Mouse (Mus musculus) macrophage (primary cell): ENCODE results near the gene Pkp3. TPM values are rescaled to one million over a fixed set of nuclear protein-coding genes. Genes with fewer than 3 reads are reported as not detected.
A peak's percentile ranks its signal among the peaks of the same experiment; 100 is the strongest.

Experiments used
- H3K27ac ChIP-seq: fragments of 350-480 bp; formaldehyde crosslinking; 2 replicates; pipeline ENCODE4 v1.9.0; 2021
- H3K36me3 ChIP-seq: fragments of 350-480 bp; formaldehyde crosslinking; 2 replicates; pipeline ENCODE4 v1.9.0; 2021; ENCODE audit errors: inconsistent target
- H3K4me3 ChIP-seq: fragments of 350-480 bp; formaldehyde crosslinking; 2 replicates; pipeline ENCODE4 v1.9.0; 2021; ENCODE audit errors: inconsistent target
- H3K79me2 ChIP-seq: fragments of 350-480 bp; formaldehyde crosslinking; 2 replicates; pipeline ENCODE4 v1.9.0; 2021; ENCODE audit errors: inconsistent target
- WGBS: methylation state at CpG from one replicate; pipeline ENCODE4 v1.1.7; 2026; ENCODE audit warnings: inconsistent platforms; ENCODE audit not compliant: missing documents; 5-methylcytosine and 5-hydroxymethylcytosine counted together
- polyA plus RNA-seq: library from polyadenylated mRNA; stranded (reverse); fragments of 250-400 nt; gene quantifications from 3 replicates; pipeline ENCODE4 v1.2.4, GENCODE M21; 2018; ENCODE audit warnings: inconsistent platforms

Pkp3 gene
- polyA plus RNA-seq, 1 experiment from 2014 or later, result not detected

DNA sequence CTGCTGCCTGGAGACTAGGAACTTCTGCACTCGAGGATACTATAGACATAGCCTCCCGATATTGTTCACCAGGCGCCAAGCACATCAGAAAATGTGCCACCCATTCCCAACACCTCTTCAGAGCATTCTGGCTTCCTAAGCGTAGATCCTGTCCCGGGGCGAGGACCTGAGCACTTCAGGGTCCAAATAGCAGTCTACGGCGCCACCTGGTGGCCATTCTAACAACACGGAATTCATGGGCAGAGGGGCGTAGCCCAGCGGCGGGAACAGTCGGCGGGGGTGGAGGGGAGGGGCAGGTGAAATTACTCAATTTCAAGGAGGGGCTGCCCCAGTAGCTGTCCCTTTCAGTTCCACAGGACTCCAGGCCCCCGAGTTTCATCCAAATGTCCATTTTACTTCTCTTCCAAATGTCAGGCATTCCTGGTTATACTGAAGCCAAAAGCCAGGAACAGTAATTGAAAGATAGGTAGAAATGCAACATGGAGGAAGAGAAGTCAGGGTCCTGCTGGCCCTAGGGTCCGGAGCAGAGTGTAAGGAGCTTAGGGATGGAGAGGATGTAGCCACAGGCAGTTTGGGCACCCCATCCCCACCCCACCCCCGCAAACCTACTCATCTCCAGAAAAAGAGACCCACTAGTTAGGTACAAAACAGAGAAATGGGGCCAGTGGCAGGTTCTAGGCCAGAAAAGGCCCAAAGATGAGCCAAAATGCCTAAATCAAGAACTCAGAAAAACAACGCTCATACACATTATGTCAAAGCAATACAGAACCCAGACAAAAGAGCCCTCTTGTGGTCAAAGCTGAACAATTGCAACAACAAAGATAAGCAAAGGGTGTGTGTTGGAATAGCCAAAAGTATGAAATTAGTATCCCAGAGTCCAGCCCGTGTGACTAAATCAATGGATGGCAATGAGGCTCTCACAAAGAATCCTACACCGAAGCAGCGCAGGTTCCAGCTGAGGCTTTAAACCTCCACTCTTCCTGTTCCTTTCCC, 29.5 kb upstream of the Pkp3 start:
- WGBS, result 3% methylated on average over 21 of the region's 21 CpGs

GRCm38 (mm10) chr7:141049326-141049725, 28.7 kb upstream of the Pkp3 start:
- no peaks in the 10 kb centered on the region for H3K36me3 ChIP-seq
- no peak overlapping the region for H3K4me3 ChIP-seq
- no peaks in the 10 kb centered on the region for H3K79me2 ChIP-seq
- no peak overlapping the region for H3K27ac ChIP-seq
- 85% methylated on average over 2 of the region's 2 CpGs for WGBS

More for the DNA sequence above, 29.5 kb upstream of the Pkp3 start:
- Histone ChIP-seq H3K79me2 (no peaks in the 10 kb centered on the region), H3K27ac (peak overlapping the region; percentile 46), H3K36me3 (no peaks in the 10 kb centered on the region), H3K4me3 (peak overlapping the region; percentile 11; the same call in 1 of the 2 replicates)

DNA sequence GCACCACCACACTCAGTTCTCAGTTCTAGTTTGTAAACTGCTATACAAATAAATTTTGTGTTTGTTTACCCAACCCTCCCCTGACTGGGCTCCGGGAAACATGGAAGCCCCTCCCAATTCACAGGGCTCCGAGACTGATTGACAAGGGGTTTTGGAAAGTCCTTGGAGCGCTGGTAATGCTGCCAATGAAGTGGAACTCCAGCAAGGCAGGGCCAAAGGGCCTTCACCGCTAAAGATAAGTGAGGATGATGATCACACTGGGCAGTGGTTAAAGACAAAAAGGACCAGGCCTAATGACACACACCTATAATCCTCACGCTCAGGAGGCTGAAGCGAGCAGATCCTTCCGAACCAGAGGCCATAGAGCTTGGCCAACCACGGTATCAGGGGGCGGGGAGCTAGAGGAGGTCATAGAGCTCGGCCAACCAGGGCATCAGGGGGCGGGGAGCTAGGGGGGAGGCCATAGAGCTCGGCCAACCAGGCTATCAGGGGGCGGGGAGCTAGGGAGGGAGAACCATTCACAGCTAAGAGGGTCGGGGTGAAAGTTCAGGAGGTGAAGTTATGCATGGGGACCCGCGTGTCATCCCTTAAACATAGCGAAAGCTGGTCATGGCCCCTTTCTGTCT, 26.8 kb upstream of the Pkp3 start:
- H3K27ac ChIP-seq, result no peak overlapping the region
- H3K79me2 ChIP-seq, result no peaks in the 10 kb centered on the region
- H3K4me3 ChIP-seq, result no peak overlapping the region
- no peaks in the 10 kb centered on the region for H3K36me3 ChIP-seq
- WGBS, result 86% methylated on average over 15 of the region's 17 CpGs

DNA sequence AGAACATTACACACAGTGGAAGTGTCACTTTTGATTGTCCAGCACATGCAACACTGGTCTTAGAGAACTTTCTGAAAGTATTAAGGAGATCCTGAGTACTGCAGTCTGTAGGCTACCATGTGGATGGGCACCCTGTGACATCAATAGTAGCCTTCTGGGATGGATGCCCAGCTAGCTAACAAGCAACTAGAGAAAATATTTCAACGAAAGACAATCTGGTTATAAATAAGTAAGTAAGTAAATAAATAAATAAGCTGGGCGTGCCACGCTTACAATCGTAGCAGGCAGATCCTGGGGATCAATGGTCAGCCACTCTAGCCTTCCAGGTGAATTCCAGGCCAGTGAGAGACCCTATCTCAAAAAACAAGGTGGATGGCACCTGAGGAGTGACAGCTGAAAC, 26.0 kb upstream of the Pkp3 start:
- WGBS, result 94% methylated on average over 4 of the region's 4 CpGs
- no peak overlapping the region for H3K27ac ChIP-seq
- no peaks in the 10 kb centered on the region for H3K79me2 ChIP-seq
- H3K36me3 ChIP-seq, result no peaks in the 10 kb centered on the region
- H3K4me3 ChIP-seq, result no peak overlapping the region

- H3K27ac ChIP-seq, result no peak overlapping the region
- no peaks in the 10 kb centered on the region for H3K79me2 ChIP-seq
- no peak overlapping the region for H3K4me3 ChIP-seq
- WGBS, result 91% methylated on average over 2 of the region's 2 CpGs
- H3K36me3 ChIP-seq, result no peaks in the 10 kb centered on the region
These were observed 25.6 kb upstream of the Pkp3 start for GRCm38 (mm10) chr7:141052421-141052820.

GRCm38 (mm10) chr7:141055785-141056184, 22.2 kb upstream of the Pkp3 start:
- H3K27ac ChIP-seq, result no peak overlapping the region
- WGBS, result 80% methylated on average over 4 of the region's 4 CpGs

DNA sequence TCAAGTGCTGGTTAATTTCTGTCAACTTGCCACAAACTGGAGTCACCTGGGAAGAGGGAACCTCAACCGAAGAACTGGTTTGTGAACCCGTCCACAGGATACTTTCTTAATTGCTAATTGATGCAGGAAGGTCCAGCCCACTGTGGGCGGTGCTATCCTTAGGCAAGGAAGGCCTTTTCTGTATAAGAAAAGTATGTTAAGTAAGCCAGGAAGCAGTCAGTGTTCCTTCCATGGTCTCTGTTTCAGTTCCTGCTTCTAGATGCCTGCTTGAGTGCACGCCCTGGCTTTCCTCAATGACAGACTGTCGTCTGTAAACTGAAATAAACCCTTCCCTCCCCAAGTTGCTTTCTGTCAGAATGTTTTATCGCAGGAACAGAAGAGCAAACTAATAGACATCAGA, 21.0 kb upstream of the Pkp3 start:
- no peak overlapping the region for H3K27ac ChIP-seq

More at GRCm38 (mm10) chr7:141055785-141056184, 22.2 kb upstream of the Pkp3 start:
- Histone ChIP-seq H3K79me2 (no peaks in the 10 kb centered on the region), H3K4me3 (no peak overlapping the region), H3K36me3 (no peaks in the 10 kb centered on the region)

DNA sequence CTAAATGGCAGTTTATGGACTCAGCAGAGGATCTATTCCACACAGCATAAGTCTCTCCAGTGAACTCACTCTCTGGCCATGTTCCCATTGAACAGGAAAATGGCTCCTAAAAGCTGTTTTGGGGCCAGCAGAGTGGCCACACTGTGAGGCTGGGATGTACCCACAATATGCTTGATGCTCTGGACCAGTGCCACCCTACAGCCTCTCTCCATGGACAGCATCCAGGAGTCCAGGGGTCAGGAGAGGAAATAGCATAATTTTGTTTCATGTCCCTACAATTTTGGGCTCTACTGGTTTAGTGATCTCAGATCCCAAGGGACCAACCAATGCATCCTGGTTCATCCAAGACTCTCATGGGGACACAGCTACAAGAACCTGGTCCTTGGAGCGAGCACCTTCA, 20.5 kb upstream of the Pkp3 start:
- Histone ChIP-seq H3K79me2 (no peaks in the 10 kb centered on the region), H3K4me3 (no peak overlapping the region), H3K27ac (no peak overlapping the region), H3K36me3 (no peaks in the 10 kb centered on the region)
- WGBS, result 100% methylated on average over 1 of the region's 1 CpGs

More for the DNA sequence above, 21.0 kb upstream of the Pkp3 start:
- Histone ChIP-seq H3K4me3 (no peak overlapping the region), H3K36me3 (no peaks in the 10 kb centered on the region), H3K79me2 (no peaks in the 10 kb centered on the region)
- 41% methylated on average over 6 of the region's 6 CpGs for WGBS

GRCm38 (mm10) chr7:141058601-141059341, 19.2 kb upstream of the Pkp3 start:
- Histone ChIP-seq H3K36me3 (no peaks in the 10 kb centered on the region), H3K79me2 (no peaks in the 10 kb centered on the region), H3K4me3 (no peak overlapping the region), H3K27ac (no peak overlapping the region)
- 75% methylated on average over 14 of the region's 14 CpGs for WGBS

GRCm38 (mm10) chr7:141059929-141060328, 18.1 kb upstream of the Pkp3 start:
- 78% methylated on average over 2 of the region's 2 CpGs for WGBS
- Histone ChIP-seq H3K36me3 (no peaks in the 10 kb centered on the region), H3K4me3 (no peak overlapping the region), H3K79me2 (no peaks in the 10 kb centered on the region), H3K27ac (no peak overlapping the region)

- Histone ChIP-seq H3K79me2 (no peaks in the 10 kb centered on the region), H3K27ac (no peak within 1 kb of the TSS), H3K36me3 (no peaks in the 10 kb centered on the region), H3K4me3 (no peak within 1 kb of the TSS)
- WGBS, result 3% methylated on average over 70 of the region's 72 CpGs
These were observed 17.4 kb upstream of the Pkp3 start, which contains the start of gene B4galnt4 for GRCm38 (mm10) chr7:141060426-141061242. Gene B4galnt4, plus strand, starts transcription at chr7:141061104.

DNA sequence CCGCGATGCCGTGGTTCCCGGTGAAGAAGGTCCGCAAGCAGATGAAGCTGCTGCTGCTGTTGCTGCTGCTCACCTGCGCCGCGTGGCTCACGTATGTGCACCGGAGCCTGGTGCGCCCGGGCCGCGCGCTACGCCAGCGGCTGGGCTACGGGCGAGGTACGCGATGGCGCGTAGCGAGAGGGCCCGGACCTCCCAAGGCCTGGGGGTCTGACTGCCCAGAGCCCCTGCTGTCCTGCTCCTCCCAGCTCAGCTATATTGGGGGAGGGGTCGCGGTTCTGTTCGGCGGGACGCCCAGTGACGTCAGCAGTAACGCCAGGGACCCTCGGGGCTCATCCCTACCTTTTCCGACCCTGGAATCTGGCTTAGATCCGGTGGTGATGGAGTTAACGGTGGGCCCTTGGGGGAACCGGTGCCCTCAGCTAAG, 16.7 kb upstream of the Pkp3 start:
- 14% methylated on average over 37 of the region's 37 CpGs for WGBS
- Histone ChIP-seq H3K79me2 (no peaks in the 10 kb centered on the region), H3K27ac (no peak overlapping the region), H3K4me3 (no peak overlapping the region), H3K36me3 (no peaks in the 10 kb centered on the region)

GRCm38 (mm10) chr7:141062525-141062924, 15.5 kb upstream of the Pkp3 start:
- no peak overlapping the region for H3K27ac ChIP-seq
- H3K36me3 ChIP-seq, result no peaks in the 10 kb centered on the region
- 85% methylated on average over 7 of the region's 7 CpGs for WGBS
- H3K79me2 ChIP-seq, result no peaks in the 10 kb centered on the region
- H3K4me3 ChIP-seq, result no peak overlapping the region

- H3K79me2 ChIP-seq, result no peaks in the 10 kb centered on the region
- WGBS, result 100% methylated on average over 3 of the region's 3 CpGs
- no peak overlapping the region for H3K4me3 ChIP-seq
- no peaks in the 10 kb centered on the region for H3K36me3 ChIP-seq
- no peak overlapping the region for H3K27ac ChIP-seq
These were observed 14.7 kb upstream of the Pkp3 start for GRCm38 (mm10) chr7:141063353-141063752.
